7 mouse cellular contexts compared by ENCODE assay signal in genomic region chr6:69828640-69829039, GRCm38 (mm10).
DNase-seq lines count a peak whose midpoint lies in the region; ATAC-seq and TF ChIP-seq lines count a peak whose summit lies in the region.
"Not testable (repeated sequence)": the region's sequence is repeated elsewhere in the genome, so short reads cannot be mapped to it uniquely, and the experiment has no call there.

No protein-coding gene starts in this region.

- 74% methylated on average over 5 of the region's 5 CpGs for WGBS in hindbrain, postnatal 0 days

- H3K9ac ChIP-seq in hindbrain, postnatal 0 days (replicated peaks; ENCODE audit: low read length): not testable (repeated sequence)

- peak; percentile 34; the same call in 1 of the 2 replicates for TF ChIP-seq CTCF in hindbrain, postnatal 0 days (IDR thresholded peaks at IDR 0.05; ENCODE audit: low read depth)

- not testable (repeated sequence) for H3K27ac ChIP-seq in hindbrain, postnatal 0 days

- not testable (repeated sequence) for H3K4me3 ChIP-seq in hindbrain, postnatal 0 days (ENCODE audit: low read length)

- H3K4me1 ChIP-seq in hindbrain, postnatal 0 days (ENCODE audit: insufficient read depth, low read length): not testable (repeated sequence)

- not testable (repeated sequence) for H3K4me2 ChIP-seq in hindbrain, postnatal 0 days (ENCODE audit: low read depth, low read length)

- ATAC-seq in hindbrain, postnatal 0 days: not testable (repeated sequence)

- not testable (repeated sequence) for H3K36me3 ChIP-seq in hindbrain, postnatal 0 days (ENCODE audit: insufficient read depth, low read length)

- H3K27me3 ChIP-seq in hindbrain, postnatal 0 days (ENCODE audit: insufficient read depth, low read length): not testable (repeated sequence)

- not testable (repeated sequence) for H3K9me3 ChIP-seq in hindbrain, postnatal 0 days (ENCODE audit: low read length)

- DNase-seq in 416B (ENCODE audit: low read depth) (peak; percentile 7), NIH3T3 (ENCODE audit: low read depth) (peak; percentile 11)
- DNase-seq in embryo, embryonic 11 days: peak; percentile 7
- DNase-seq in hindbrain, postnatal 0 days (ENCODE audit: low spot score): peak; percentile 23
- peak; percentile 29 for DNase-seq in left cerebral cortex, adult 18-20 months (ENCODE audit: low spot score in 2 of 2)
- DNase-seq in lung, postnatal 36 days: peak; percentile 1
- peak; percentile 11 to 13 for DNase-seq in right cerebral cortex, adult 2 months (ENCODE audit: low spot score in 2 of 2)
